Mouse (Mus musculus): ENCODE results near the gene Carmil1. TPM values are rescaled to one million over a fixed set of nuclear protein-coding genes. Genes with fewer than 3 reads are reported as not detected.

The Carmil1 gene
- total RNA-seq, 1 experiment from 2014 or later, result 84.5 TPM

GRCm38 (mm10) chr13:24260751-24261591 is 19.6 kb downstream of the Carmil1 start:
- no peak for DNase-seq

- DNase-seq, result no peak
These were observed 22.8 kb downstream of the Carmil1 start for GRCm38 (mm10) chr13:24257809-24258208.

GRCm38 (mm10) chr13:24253989-24254388 is 26.6 kb downstream of the Carmil1 start:
- DNase-seq, result peak; percentile 20

- no peak for DNase-seq
These were observed 27.0 kb downstream of the Carmil1 start for GRCm38 (mm10) chr13:24253551-24253950.

GRCm38 (mm10) chr13:24251236-24251635 is 29.4 kb downstream of the Carmil1 start:
- DNase-seq, result no peak

GRCm38 (mm10) chr13:24247928-24248327 is 32.7 kb downstream of the Carmil1 start:
- DNase-seq, result no peak

GRCm38 (mm10) chr13:24247441-24247840 is 33.2 kb downstream of the Carmil1 start:
- no peak for DNase-seq

- DNase-seq, result no peak
These were observed 34.3 kb downstream of the Carmil1 start for GRCm38 (mm10) chr13:24246266-24246665.

GRCm38 (mm10) chr13:24244613-24245012 is 36.0 kb downstream of the Carmil1 start:
- DNase-seq, result no peak

GRCm38 (mm10) chr13:24243964-24244363 is 36.6 kb downstream of the Carmil1 start:
- DNase-seq, result no peak

- no peak for DNase-seq
These were observed 38.0 kb downstream of the Carmil1 start for GRCm38 (mm10) chr13:24242429-24243106.

GRCm38 (mm10) chr13:24241201-24241600 is 39.4 kb downstream of the Carmil1 start:
- DNase-seq, result no peak

- DNase-seq, result no peak
These were observed 40.2 kb downstream of the Carmil1 start for GRCm38 (mm10) chr13:24240430-24240829.

- no peak for DNase-seq
These were observed 42.0 kb downstream of the Carmil1 start for GRCm38 (mm10) chr13:24238456-24239120.

- no peak for DNase-seq
These were observed 43.9 kb downstream of the Carmil1 start for GRCm38 (mm10) chr13:24236736-24237135.

GRCm38 (mm10) chr13:24232750-24233149 is 47.8 kb downstream of the Carmil1 start:
- no peak for DNase-seq

- DNase-seq, result no peak
These were observed 48.7 kb downstream of the Carmil1 start for GRCm38 (mm10) chr13:24231746-24232483.

- DNase-seq, result no peak
These were observed 49.4 kb downstream of the Carmil1 start for GRCm38 (mm10) chr13:24231146-24231545.

- no peak for DNase-seq
These were observed 50.0 kb downstream of the Carmil1 start for GRCm38 (mm10) chr13:24230541-24231095.

- DNase-seq, result no peak
These were observed 57.0 kb downstream of the Carmil1 start for GRCm38 (mm10) chr13:24223425-24224201.

GRCm38 (mm10) chr13:24220441-24220970 is 60.1 kb downstream of the Carmil1 start:
- no peak for DNase-seq

All from adrenal gland, postnatal 25 days (tissue).